Comparison of ENCODE assay signal across 8 mouse cellular contexts in the genomic region with DNA sequence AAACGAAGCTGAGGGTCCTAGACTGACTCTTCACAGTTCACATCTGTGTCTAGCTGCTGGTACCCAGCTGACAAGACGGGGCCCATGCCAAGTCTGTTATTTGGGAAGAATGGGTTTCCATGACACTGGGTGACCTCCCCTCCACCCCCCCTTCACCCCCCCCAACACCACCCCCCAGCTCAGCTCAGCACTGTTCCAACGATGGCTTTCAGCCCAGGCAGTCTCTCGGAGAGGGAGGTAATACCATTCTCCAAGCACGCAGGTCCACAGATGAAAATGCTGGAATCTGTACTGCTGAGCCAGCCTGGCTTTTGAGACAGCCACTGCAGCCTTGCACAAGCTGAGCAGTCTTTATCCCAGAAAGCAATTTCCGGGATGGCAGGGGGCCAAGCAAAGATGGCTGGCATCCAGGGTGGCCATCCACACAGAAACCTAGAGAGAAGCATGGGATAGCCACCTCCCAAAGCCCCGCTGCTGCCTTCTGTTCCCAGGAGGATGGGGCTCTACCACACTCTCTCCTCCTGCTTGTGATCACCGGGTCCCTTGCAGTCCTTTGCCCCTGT. TPM values are rescaled to one million over a fixed set of nuclear protein-coding genes. Genes with fewer than 3 reads are reported as not detected.
DNase-seq lines count a peak whose midpoint lies in the region.

No protein-coding gene starts in this region.

- peak; percentile 48 for DNase-seq in kidney, postnatal 14 days
- DNase-seq in kidney, adult 9 months: no peak
- peak; percentile 50 for DNase-seq in brain, embryonic 18.5 days (ENCODE audit: low read depth, low spot score)
- DNase-seq in cerebellum, postnatal 4 days (ENCODE audit: low spot score in 2 of 2): peak; percentile 89 to 97
- DNase-seq in layer of hippocampus, postnatal 25 days (ENCODE audit: extremely low spot score in 1 of 2, low spot score in 1 of 2): peak; percentile 56 to 73
- peak; percentile 58 for DNase-seq in retina, postnatal 7 days (ENCODE audit: low read depth, low spot score)
- no peak for DNase-seq in thymus, adult 18-20 months
- DNase-seq in embryo, embryonic 10.5 days (ENCODE audit: low spot score): no peak

RNA-seq across cellular contexts. Expression of gene Cacna2d4, which starts 1.2 kb away (rescaled TPM):
- 1 to 10 TPM; 1.8 to 2.5 TPM for total RNA-seq in layer of hippocampus, postnatal 25 days (2021)

RNA-seq across cellular contexts. Expression of gene Cacna1c, which starts 41.3 kb away (rescaled TPM):
- total RNA-seq in layer of hippocampus, postnatal 25 days (2021): 10 to 100 TPM; 69.0 to 86.7 TPM

Comparison
In these comparisons a context has a peak if more than half of its experiments do, and no peak if none do; other contexts are left out.
1. DNase-seq: peak in kidney, postnatal 14 days (single experiment), brain, embryonic 18.5 days (single experiment), cerebellum, postnatal 4 days (2 of 2), layer of hippocampus, postnatal 25 days (2 of 2) and retina, postnatal 7 days (single experiment); none in kidney, adult 9 months (single experiment), thymus, adult 18-20 months (0 of 2) and embryo, embryonic 10.5 days (single experiment).